Mouse (Mus musculus) skeletal muscle tissue, adult 2 months (tissue): ENCODE results near the gene Fah.

ENCODE experiments used
- DNase-seq: peaks from one replicate; pipeline ENCODE4 v3.0.0-alpha.2; 2012; ENCODE audit warnings: low read depth, low spot score

Fah gene

GRCm38 (mm10) chr7:84606293-84606749, at the start of gene Fah:
Gene Fah, minus strand, starts transcription at chr7:84606722.
- DNase-seq = peak; percentile 26

- DNase-seq = no peak
These were observed 46.2 kb upstream of the Fah start for GRCm38 (mm10) chr7:84652740-84653139.

- no peak for DNase-seq
These were observed 45.4 kb upstream of the Fah start for GRCm38 (mm10) chr7:84651987-84652321.

- no peak for DNase-seq
These were observed 44.9 kb upstream of the Fah start for GRCm38 (mm10) chr7:84651303-84651986.

- DNase-seq = no peak
These were observed 42.5 kb upstream of the Fah start for GRCm38 (mm10) chr7:84649016-84649415.

GRCm38 (mm10) chr7:84646256-84646655, 39.7 kb upstream of the Fah start:
- DNase-seq = no peak

GRCm38 (mm10) chr7:84643270-84643998, 36.9 kb upstream of the Fah start:
- DNase-seq = no peak

- peak; percentile 24 for DNase-seq
These were observed 35.8 kb upstream of the Fah start for GRCm38 (mm10) chr7:84642159-84642928.

GRCm38 (mm10) chr7:84636939-84637338, 30.4 kb upstream of the Fah start:
- no peak for DNase-seq

- no peak for DNase-seq
These were observed 25.4 kb upstream of the Fah start for GRCm38 (mm10) chr7:84631878-84632277.

GRCm38 (mm10) chr7:84623718-84624117, 17.2 kb upstream of the Fah start:
- DNase-seq = no peak

- no peak for DNase-seq
These were observed 14.4 kb upstream of the Fah start for GRCm38 (mm10) chr7:84620956-84621355.

GRCm38 (mm10) chr7:84618951-84619350, 12.4 kb upstream of the Fah start:
- no peak for DNase-seq

GRCm38 (mm10) chr7:84612445-84612844, 5.9 kb upstream of the Fah start:
- no peak for DNase-seq

- DNase-seq = no peak
These were observed 5.1 kb upstream of the Fah start for GRCm38 (mm10) chr7:84611609-84612008.

GRCm38 (mm10) chr7:84605704-84606292, 724 bp downstream of the Fah start:
- DNase-seq = peak; percentile 27

- DNase-seq = no peak
These were observed 1.4 kb downstream of the Fah start for GRCm38 (mm10) chr7:84605033-84605687.

- no peak for DNase-seq
These were observed 2.0 kb downstream of the Fah start for GRCm38 (mm10) chr7:84604501-84604900.

GRCm38 (mm10) chr7:84601331-84601730, 5.2 kb downstream of the Fah start:
- no peak for DNase-seq

- DNase-seq = no peak
These were observed 5.9 kb downstream of the Fah start for GRCm38 (mm10) chr7:84600631-84601030.

GRCm38 (mm10) chr7:84596633-84597032, 9.9 kb downstream of the Fah start:
- DNase-seq = no peak

- no peak for DNase-seq
These were observed 10.5 kb downstream of the Fah start for GRCm38 (mm10) chr7:84596002-84596401.
